Mouse (Mus musculus): ENCODE data around the gene Man1a2.

- TF ChIP-seq CTCF (IDR thresholded peaks at IDR 0.05; ENCODE audit: insufficient read depth, low read depth, low read length) (no peak), POLR2A (IDR thresholded peaks at IDR 0.05; ENCODE audit: insufficient read depth, low read depth, low read length) (no peak)
These were observed 28.1 kb upstream of the Man1a2 start for GRCm38 (mm10) chr3:100713142-100714005.

All from olfactory bulb, adult 2 months (tissue).